16 mouse cellular contexts compared by ENCODE assay signal in the genomic region with DNA sequence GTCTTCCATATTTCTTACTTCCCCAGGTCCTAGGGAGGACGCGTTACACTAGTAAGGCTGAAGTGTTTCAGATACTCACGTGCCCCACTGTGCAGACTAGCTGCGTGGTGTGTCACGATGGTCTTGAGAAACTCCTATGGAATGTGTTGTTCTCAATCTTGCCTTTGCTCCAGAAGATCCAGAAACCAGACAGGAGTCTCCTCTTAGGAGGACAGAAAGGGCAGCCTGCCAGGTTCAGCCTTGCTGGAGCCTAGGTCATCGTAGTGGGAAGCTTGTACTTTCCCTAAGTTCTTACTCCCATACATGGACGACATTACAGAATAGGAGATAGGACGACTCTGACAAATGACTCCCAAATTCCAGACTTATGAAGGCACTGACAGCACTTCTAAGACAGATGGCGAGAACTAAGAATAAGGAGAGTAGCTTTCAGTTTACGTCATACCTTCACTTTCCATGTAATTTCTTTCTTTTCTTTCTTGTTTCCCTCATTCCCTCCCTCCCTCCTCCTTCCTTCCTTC.
"Had no signal": no experiment of that assay in that cellular context is flagged by ENCODE, and none has a peak within 500 bp of the region (broad histone marks: within the 10 kb centered on the region; RNA-seq: fewer than 3 reads in every experiment).

No protein-coding gene starts in this region.

- H3K9me3 ChIP-seq: kidney, embryonic 15.5 days; limb, embryonic 15.5 days; liver, embryonic 12.5 days had no signal

- H3K4me1 ChIP-seq: kidney, embryonic 15.5 days; liver, embryonic 12.5 days; midbrain, embryonic 10.5 days; neural tube, embryonic 13.5 days had no signal

- H3K36me3 ChIP-seq: kidney, embryonic 15.5 days; limb, embryonic 15.5 days; liver, embryonic 12.5 days; midbrain, embryonic 10.5 days; neural tube, embryonic 13.5 days had no signal

- ATAC-seq: liver, embryonic 12.5 days; lung, postnatal 0 days; midbrain, embryonic 16.5 days had no signal

- H3K9ac ChIP-seq: kidney, embryonic 15.5 days; limb, embryonic 15.5 days; liver, embryonic 12.5 days; neural tube, embryonic 13.5 days had no signal

- DNase-seq: kidney, adult 2 months; kidney, postnatal 36 days; layer of hippocampus, adult 9-11 months; layer of hippocampus, postnatal 36 days; lung, postnatal 4 days; right cerebral cortex, adult 18-20 months; right cerebral cortex, postnatal 25 days; thymus, adult 18-20 months; thymus, postnatal 14 days had no signal

- H3K4me2 ChIP-seq: kidney, embryonic 15.5 days; limb, embryonic 15.5 days; liver, embryonic 12.5 days; neural tube, embryonic 13.5 days had no signal

- H3K4me3 ChIP-seq: kidney, embryonic 15.5 days; limb, embryonic 15.5 days; liver, embryonic 12.5 days; midbrain, embryonic 10.5 days; neural tube, embryonic 13.5 days had no signal

- H3K27ac ChIP-seq: kidney, embryonic 15.5 days; limb, embryonic 15.5 days; liver, embryonic 12.5 days; midbrain, embryonic 10.5 days; neural tube, embryonic 13.5 days had no signal

- H3K27me3 ChIP-seq: kidney, embryonic 15.5 days; limb, embryonic 15.5 days; liver, embryonic 12.5 days; neural tube, embryonic 13.5 days had no signal
